Mouse (Mus musculus) bone marrow macrophage, adult 2 months (primary cell): ENCODE measurements around the gene Zfp599. TPM values are rescaled to one million over a fixed set of nuclear protein-coding genes. Genes with fewer than 3 reads are reported as not detected.
"Not testable (repeated sequence)": the region's sequence is repeated elsewhere in the genome, so short reads cannot be mapped to it uniquely, and the experiment has no call there.

Source experiments
- H3K27ac ChIP-seq: 2 replicates; pipeline ENCODE4 v1.5.1; 2012; ENCODE audit warnings: low read depth, low read length; ENCODE audit not compliant: insufficient read depth
- H3K4me1 ChIP-seq: 2 replicates; pipeline ENCODE4 v1.6.1; 2012; ENCODE audit warnings: low read length; ENCODE audit not compliant: control insufficient read depth, insufficient read depth
- H3K4me3 ChIP-seq: 2 replicates; pipeline ENCODE4 v1.5.1; 2012; ENCODE audit warnings: mild to moderate bottlenecking, low read length, moderate library complexity; ENCODE audit not compliant: insufficient read depth
- CTCF ChIP-seq: IDR thresholded peaks from 2 replicates; pipeline ENCODE4 v1.5.1; 2012; ENCODE audit warnings: low read depth, mild to moderate bottlenecking, low read length, moderate library complexity
- POLR2A ChIP-seq: IDR thresholded peaks from 2 replicates; pipeline ENCODE4 v1.6.1; 2012; ENCODE audit warnings: mild to moderate bottlenecking, low read depth, low read length, borderline replicate concordance
- polyA plus RNA-seq: library from polyadenylated mRNA; stranded (reverse); fragments of >200 nt; gene quantifications from 2 replicates; pipeline ENCODE4 v1.2.4, GENCODE M21; 2012; ENCODE audit not compliant: missing spikeins, insufficient read depth, insufficient read length

Gene Zfp599
- polyA plus RNA-seq, 1 experiment: 0.31 TPM

GRCm38 (mm10) chr9:22258784-22259183 lies 911 bp downstream of the Zfp599 start:
- H3K4me3 ChIP-seq: peak overlapping the region; percentile 68
- TF ChIP-seq POLR2A: no peak
- no peak for TF ChIP-seq CTCF
- peaks cover 5% of the 10 kb centered on the region; the same call in 1 of the 2 replicates for H3K4me1 ChIP-seq
- no peak overlapping the region for H3K27ac ChIP-seq

- TF ChIP-seq CTCF (no peak), POLR2A (no peak)
- no peak overlapping the region for H3K4me3 ChIP-seq
- H3K4me1 ChIP-seq: 0 out of 2 replicates have a peak, but pooled peaks cover 2% of the 10 kb centered on the region
- no peak overlapping the region for H3K27ac ChIP-seq
These were observed 3.1 kb downstream of the Zfp599 start for GRCm38 (mm10) chr9:22256579-22256978.

- Histone ChIP-seq H3K4me3 (no peak overlapping the region), H3K4me1 (no peaks in the 10 kb centered on the region), H3K27ac (no peak overlapping the region)
- TF ChIP-seq POLR2A (no peak), CTCF (no peak)
These were observed 15.5 kb downstream of the Zfp599 start for GRCm38 (mm10) chr9:22244242-22244641.

- Histone ChIP-seq H3K27ac (no peak overlapping the region), H3K4me1 (no peaks in the 10 kb centered on the region), H3K4me3 (no peak overlapping the region)
- no peak for TF ChIP-seq CTCF
- TF ChIP-seq POLR2A: no peak
These were observed 19.7 kb downstream of the Zfp599 start for GRCm38 (mm10) chr9:22240001-22240400.

GRCm38 (mm10) chr9:22230556-22230955 lies 29.1 kb downstream of the Zfp599 start:
- Histone ChIP-seq H3K27ac (no peak overlapping the region), H3K4me1 (peaks cover 5% of the 10 kb centered on the region; the same call in 1 of the 2 replicates), H3K4me3 (no peak overlapping the region)
- no peak for TF ChIP-seq POLR2A
- no peak for TF ChIP-seq CTCF

- Histone ChIP-seq H3K4me3 (no peak overlapping the region), H3K4me1 (peaks cover 5% of the 10 kb centered on the region; the same call in 1 of the 2 replicates), H3K27ac (no peak overlapping the region)
- TF ChIP-seq POLR2A: no peak
- no peak for TF ChIP-seq CTCF
These were observed 29.6 kb downstream of the Zfp599 start for GRCm38 (mm10) chr9:22230061-22230460.

GRCm38 (mm10) chr9:22229386-22230026 lies 30.2 kb downstream of the Zfp599 start:
- no peak overlapping the region for H3K4me3 ChIP-seq
- no peak for TF ChIP-seq POLR2A
- TF ChIP-seq CTCF: no peak
- H3K27ac ChIP-seq: no peak overlapping the region
- H3K4me1 ChIP-seq: peaks cover 5% of the 10 kb centered on the region; the same call in 1 of the 2 replicates

GRCm38 (mm10) chr9:22226846-22227245 lies 32.8 kb downstream of the Zfp599 start:
- Histone ChIP-seq H3K27ac (no peak overlapping the region), H3K4me1 (peaks cover 5% of the 10 kb centered on the region; the same call in 1 of the 2 replicates), H3K4me3 (no peak overlapping the region; the same call in 1 of the 2 replicates)
- TF ChIP-seq CTCF: no peak
- no peak for TF ChIP-seq POLR2A

GRCm38 (mm10) chr9:22226389-22226673 lies 33.4 kb downstream of the Zfp599 start:
- H3K4me3 ChIP-seq: peak overlapping the region; percentile 75
- H3K27ac ChIP-seq, H3K4me1 ChIP-seq: not testable (repeated sequence)

- no peak for TF ChIP-seq POLR2A
- no peak; the same call in 1 of the 2 replicates for TF ChIP-seq CTCF
- Histone ChIP-seq H3K4me1 (peaks cover 5% of the 10 kb centered on the region; the same call in 1 of the 2 replicates), H3K4me3 (peak within 1 kb of the TSS; percentile 75)
These were observed 33.9 kb downstream of the Zfp599 start, which contains the start of gene Zfp809 for GRCm38 (mm10) chr9:22225581-22226388. Gene Zfp809 (plus strand): TSS chr9:22225714.

More at GRCm38 (mm10) chr9:22225581-22226388, 33.9 kb downstream of the Zfp599 start, which contains the start of gene Zfp809:
- H3K27ac ChIP-seq: peak within 1 kb of the TSS; percentile 78
